Mouse (Mus musculus) stomach, postnatal 0 days (tissue): ENCODE results near the gene Zfp462. TPM values are rescaled to one million over a fixed set of nuclear protein-coding genes. Genes with fewer than 3 reads are reported as not detected.

ENCODE experiments used
- ATAC-seq: fragments of 200-750 bp; cut with Nextera tagmentation; 2 replicates; pipeline ENCODE4 v1.8.0; 2017; ENCODE audit not compliant: low FRiP score, low TSS enrichment
- DNase-seq: peaks from one replicate; pipeline ENCODE4 v3.0.0-alpha.2; 2016; ENCODE audit warnings: low spot score
- H3K27ac ChIP-seq: fragments of 300-500 bp; sonication (generic); replicated peaks from 2 replicates; pipeline ENCODE4 v1.5.1; 2014; ENCODE audit warnings: mild to moderate bottlenecking, control low read depth
- H3K27me3 ChIP-seq: fragments of 300-500 bp; sonication (generic); 2 replicates; pipeline ENCODE4 v1.6.1; 2014; ENCODE audit warnings: low read length; ENCODE audit not compliant: control insufficient read depth, insufficient read depth
- H3K36me3 ChIP-seq: fragments of 300-500 bp; sonication (generic); 2 replicates; pipeline ENCODE4 v1.6.1; 2014; ENCODE audit warnings: low read length, mixed read lengths; ENCODE audit not compliant: control insufficient read depth, insufficient read depth
- H3K4me1 ChIP-seq: fragments of 300-500 bp; sonication (generic); replicated peaks from 2 replicates; pipeline ENCODE4 v1.6.1; 2014; ENCODE audit warnings: antibody characterized with exemption; ENCODE audit not compliant: control insufficient read depth, insufficient read depth
- H3K4me2 ChIP-seq: fragments of 300-500 bp; sonication (generic); replicated peaks from 2 replicates; pipeline ENCODE4 v1.6.1; 2014; ENCODE audit warnings: low read depth, mild to moderate bottlenecking, control low read depth, moderate library complexity
- H3K4me3 ChIP-seq: fragments of 300-500 bp; sonication (generic); 2 replicates; pipeline ENCODE4 v1.5.1; 2014; ENCODE audit warnings: low read depth, low read length, control low read depth
- H3K9ac ChIP-seq: fragments of 300-500 bp; sonication (generic); 2 replicates; pipeline ENCODE4 v1.6.1; 2014; ENCODE audit warnings: mild to moderate bottlenecking, low read length, control low read depth, mixed read lengths
- H3K9me3 ChIP-seq: fragments of 300-500 bp; sonication (generic); 2 replicates; pipeline ENCODE4 v1.6.1; 2016; ENCODE audit warnings: low read length; ENCODE audit not compliant: control insufficient read depth
- CTCF ChIP-seq: IDR thresholded peaks from 2 replicates; pipeline ENCODE4 v1.5.1; 2016; ENCODE audit warnings: antibody characterized with exemption, low read depth, mild to moderate bottlenecking, moderate library complexity
- EP300 ChIP-seq: optimal IDR thresholded peaks from 2 replicates; pipeline ENCODE3; 2016; ENCODE audit warnings: antibody characterized with exemption
- WGBS: fragments of 180-500 bp; shearing (Covaris S2); extraction: QIAGEN DNeasy Blood & Tissue Kit; methylation state at CpG from one replicate; pipeline ENCODE4 v1.1.7; 2014; 5-methylcytosine and 5-hydroxymethylcytosine counted together
- polyA plus RNA-seq: library from polyadenylated mRNA; unstranded; fragments of >200 nt; fragmentation: Nextera tagmentation; extraction: Ambion mirVana; gene quantifications from 2 replicates; pipeline ENCODE4 v1.2.1, GENCODE M21; 2015

Zfp462 gene
- polyA plus RNA-seq, 1 experiment from 2014 or later = 1.1 TPM

DNA sequence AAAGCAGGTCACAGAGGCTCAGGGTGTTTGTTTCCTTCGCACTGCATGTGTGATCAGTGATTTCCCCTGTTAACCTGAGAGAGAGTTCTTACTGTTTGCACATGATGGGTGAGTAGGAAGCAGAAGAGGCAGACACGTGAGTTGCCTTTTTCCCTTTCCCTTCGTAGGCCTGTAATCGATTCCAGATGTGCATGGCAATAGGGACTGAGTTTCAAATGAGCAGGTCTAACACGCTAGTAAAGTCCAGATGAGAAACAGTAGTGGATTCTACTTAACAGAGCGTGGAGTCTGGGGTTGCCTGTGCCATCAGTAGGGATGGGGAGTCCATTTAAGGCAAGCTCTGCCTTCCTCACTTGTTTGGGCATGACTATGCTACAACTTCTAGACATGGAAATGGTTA lies 93.3 kb downstream of the Zfp462 start:
- Histone ChIP-seq H3K9me3 (no peaks in the 10 kb centered on the region), H3K27ac (no peak overlapping the region), H3K4me2 (no peak overlapping the region), H3K4me1 (no peaks in the 10 kb centered on the region), H3K36me3 (no peaks in the 10 kb centered on the region), H3K9ac (no peak overlapping the region), H3K27me3 (no peaks in the 10 kb centered on the region), H3K4me3 (no peak overlapping the region)
- ATAC-seq = no peak
- no peak for DNase-seq
- TF ChIP-seq CTCF = no peak
- no peak for TF ChIP-seq EP300
- 88% methylated on average over 6 of the region's 6 CpGs for WGBS

DNA sequence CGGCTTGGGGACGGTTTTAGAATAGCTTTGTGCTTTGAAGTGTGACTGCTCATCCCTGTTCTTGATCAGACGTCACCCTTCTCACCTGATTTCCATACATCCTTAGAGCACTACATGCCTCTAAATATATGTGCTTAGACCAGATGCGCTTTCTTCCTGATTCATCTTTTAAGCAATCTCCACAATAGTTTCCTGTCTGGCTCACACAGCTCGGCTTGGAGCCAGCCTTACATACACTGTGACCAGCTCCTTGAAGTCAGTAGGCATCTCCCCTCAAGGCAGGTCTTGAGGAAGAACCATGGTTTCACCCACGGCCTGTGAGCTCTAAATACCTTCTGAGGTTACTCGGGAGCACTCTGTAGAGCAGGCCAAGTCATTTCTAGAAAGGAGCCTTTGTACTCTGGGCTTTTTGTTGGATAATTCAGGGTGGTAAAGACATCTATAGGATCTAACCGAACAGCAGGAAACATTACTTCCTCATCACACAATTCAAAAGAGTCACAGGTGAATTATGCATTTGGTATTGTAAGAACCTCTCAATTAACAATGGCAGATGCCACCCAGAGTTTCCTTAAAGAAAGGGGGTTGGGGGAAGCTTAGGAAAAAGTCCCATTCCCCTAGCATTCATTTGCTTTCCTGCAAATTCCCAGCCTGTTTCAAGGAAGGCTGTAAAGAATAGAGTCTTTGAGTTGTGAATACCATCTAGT lies 95.6 kb downstream of the Zfp462 start:
- TF ChIP-seq EP300 (no peak), CTCF (no peak)
- H3K36me3 ChIP-seq = no peaks in the 10 kb centered on the region
- H3K9ac ChIP-seq = no peak overlapping the region
- H3K4me3 ChIP-seq = no peak overlapping the region
- H3K9me3 ChIP-seq = no peaks in the 10 kb centered on the region
- DNase-seq (no peak), ATAC-seq (no peak)
- WGBS = 70% methylated on average over 8 of the region's 8 CpGs
- H3K4me1 ChIP-seq = no peaks in the 10 kb centered on the region
- no peak overlapping the region for H3K27ac ChIP-seq
- H3K4me2 ChIP-seq = no peak overlapping the region
- no peaks in the 10 kb centered on the region for H3K27me3 ChIP-seq

DNA sequence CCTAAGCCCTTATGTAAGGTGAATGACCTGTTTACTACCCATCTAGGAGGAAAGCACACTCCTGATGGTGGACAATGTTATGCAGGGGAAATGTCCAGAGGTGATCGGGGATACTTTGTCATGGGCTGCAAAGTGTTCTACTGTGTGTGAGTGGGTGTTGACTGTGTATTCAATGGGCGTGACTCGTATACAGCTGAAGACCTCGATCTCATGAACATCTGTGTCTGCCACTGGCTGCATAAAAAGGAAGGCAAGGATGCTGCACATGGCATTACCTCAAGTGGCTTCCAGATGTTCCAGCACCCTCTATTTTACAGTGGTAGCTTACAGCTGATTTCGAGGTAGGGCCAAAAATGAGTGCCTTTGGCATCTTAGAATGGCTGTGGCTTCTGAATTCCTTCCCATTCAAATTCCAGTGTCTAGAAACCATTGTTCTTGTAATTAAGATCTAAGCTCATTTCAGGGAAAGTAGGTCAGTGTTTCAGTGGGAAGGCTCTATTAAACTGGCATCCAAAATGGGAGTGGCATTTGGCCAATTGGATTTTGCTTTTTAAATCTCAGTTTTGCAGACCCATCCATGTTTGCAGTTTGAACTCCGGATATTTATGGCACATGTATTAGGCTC lies 96.4 kb downstream of the Zfp462 start:
- Histone ChIP-seq H3K9me3 (no peaks in the 10 kb centered on the region), H3K27ac (no peak overlapping the region), H3K36me3 (no peaks in the 10 kb centered on the region), H3K4me3 (no peak overlapping the region), H3K4me1 (no peaks in the 10 kb centered on the region), H3K27me3 (no peaks in the 10 kb centered on the region), H3K9ac (no peak overlapping the region), H3K4me2 (no peak overlapping the region)
- ATAC-seq (no peak), DNase-seq (no peak)
- WGBS = 86% methylated on average over 6 of the region's 6 CpGs
- TF ChIP-seq CTCF (no peak), EP300 (no peak)

DNA sequence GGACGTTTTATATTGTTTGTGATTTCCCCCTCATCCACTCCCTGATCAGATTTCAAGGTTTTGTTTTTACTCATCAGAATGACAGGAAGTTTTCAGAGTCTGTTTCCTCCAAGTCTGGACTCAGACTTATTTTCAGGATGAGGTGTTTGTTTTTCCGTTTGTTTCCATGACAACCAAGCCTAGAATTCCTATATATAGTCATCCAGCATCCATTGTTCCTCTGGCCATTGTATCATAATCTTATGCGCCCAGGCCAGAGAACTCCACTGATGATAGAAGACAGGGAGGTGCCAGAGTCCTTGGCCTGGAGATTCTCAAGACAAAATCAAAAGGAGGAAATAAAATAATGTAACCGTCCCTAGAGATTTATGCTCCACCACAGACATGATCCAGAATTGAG lies 97.7 kb downstream of the Zfp462 start:
- Histone ChIP-seq H3K4me2 (no peak overlapping the region), H3K4me1 (no peaks in the 10 kb centered on the region), H3K36me3 (no peaks in the 10 kb centered on the region), H3K9ac (no peak overlapping the region), H3K27me3 (no peaks in the 10 kb centered on the region), H3K27ac (no peak overlapping the region), H3K4me3 (no peak overlapping the region), H3K9me3 (no peaks in the 10 kb centered on the region)
- TF ChIP-seq CTCF (no peak), EP300 (no peak)
- 52% methylated on average over 4 of the region's 4 CpGs for WGBS
- no peak for DNase-seq
- ATAC-seq = no peak

DNA sequence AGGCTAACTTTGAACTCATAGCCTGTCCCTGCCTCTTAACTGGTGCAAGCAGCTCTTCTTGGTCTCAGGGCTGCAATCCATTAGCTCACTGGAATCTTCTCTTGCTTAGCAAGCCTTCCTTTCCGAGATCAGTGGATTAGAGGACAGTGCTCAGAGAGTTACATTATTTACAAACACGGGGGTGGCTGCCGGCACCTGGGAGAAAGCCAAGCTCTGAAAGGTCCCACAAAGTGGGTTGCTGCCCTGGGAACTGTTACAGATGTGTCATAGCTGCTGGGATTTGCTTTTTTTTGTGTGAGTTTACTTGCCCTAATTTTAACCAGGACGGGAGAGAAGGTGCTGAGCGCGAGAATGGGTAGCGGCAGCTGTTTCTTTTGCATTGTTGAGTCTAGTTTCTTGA lies 102.4 kb downstream of the Zfp462 start:
- no peak overlapping the region for H3K27ac ChIP-seq
- no peaks in the 10 kb centered on the region for H3K9me3 ChIP-seq
- no peaks in the 10 kb centered on the region for H3K4me1 ChIP-seq
- TF ChIP-seq CTCF = no peak
- no peak for TF ChIP-seq EP300
- H3K4me3 ChIP-seq = no peak overlapping the region
- no peaks in the 10 kb centered on the region for H3K27me3 ChIP-seq
- WGBS = 39% methylated on average over 7 of the region's 7 CpGs
- ATAC-seq (no peak), DNase-seq (no peak)
- no peaks in the 10 kb centered on the region for H3K36me3 ChIP-seq
- H3K4me2 ChIP-seq = no peak overlapping the region
- H3K9ac ChIP-seq = no peak overlapping the region

DNA sequence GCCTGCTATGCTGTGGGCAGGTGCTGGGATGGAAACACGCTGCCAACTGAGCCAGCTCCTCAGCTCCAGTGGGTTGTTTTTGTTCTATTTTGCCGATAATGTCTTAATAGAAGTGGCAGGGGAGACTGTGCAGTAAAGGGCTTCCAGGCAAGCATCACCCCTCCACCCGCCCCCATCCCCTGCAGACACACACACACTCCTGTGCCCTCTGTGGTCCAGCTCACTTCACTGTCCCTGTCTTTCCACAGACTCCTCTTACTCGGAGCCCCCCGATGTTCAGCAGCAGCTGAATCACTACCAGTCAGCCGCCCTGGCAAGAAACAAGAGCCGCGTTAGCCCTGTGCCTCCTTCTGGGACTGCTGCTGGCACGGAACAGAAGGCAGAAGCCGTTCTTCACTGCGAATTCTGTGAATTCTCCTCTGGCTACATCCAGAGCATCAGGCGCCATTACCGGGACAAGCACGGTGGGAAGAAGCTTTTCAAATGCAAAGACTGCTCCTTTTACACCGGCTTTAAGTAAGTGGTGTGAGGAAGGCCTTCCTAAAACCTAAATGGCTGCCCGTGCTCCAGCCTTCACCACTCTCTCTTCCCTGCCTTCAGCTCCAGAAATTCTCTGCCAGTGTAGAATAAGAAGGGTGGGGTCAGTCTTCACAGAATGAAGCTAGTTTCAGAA lies 105.2 kb downstream of the Zfp462 start:
- H3K4me3 ChIP-seq = no peak overlapping the region
- no peaks in the 10 kb centered on the region; the same call in 1 of the 2 replicates for H3K36me3 ChIP-seq
- no peaks in the 10 kb centered on the region for H3K27me3 ChIP-seq
- ATAC-seq (no peak), DNase-seq (no peak)
- H3K9me3 ChIP-seq = no peaks in the 10 kb centered on the region
- H3K9ac ChIP-seq = no peak overlapping the region
- no peak overlapping the region for H3K27ac ChIP-seq
- no peaks in the 10 kb centered on the region for H3K4me1 ChIP-seq
- 83% methylated on average over 16 of the region's 16 CpGs for WGBS
- no peak overlapping the region for H3K4me2 ChIP-seq
- TF ChIP-seq CTCF = no peak
- TF ChIP-seq EP300 = no peak
